Mouse (Mus musculus) stomach, postnatal 0 days (tissue): ENCODE measurements around the gene Traf3ip2. TPM values are rescaled to one million over a fixed set of nuclear protein-coding genes. Genes with fewer than 3 reads are reported as not detected.

Experiments used
- ATAC-seq: fragments of 200-750 bp; cut with Nextera tagmentation; 2 replicates; pipeline ENCODE4 v1.8.0; 2017; ENCODE audit not compliant: low FRiP score, low TSS enrichment
- DNase-seq: peaks from one replicate; pipeline ENCODE4 v3.0.0-alpha.2; 2016; ENCODE audit warnings: low spot score
- H3K27ac ChIP-seq: fragments of 300-500 bp; sonication (generic); replicated peaks from 2 replicates; pipeline ENCODE4 v1.5.1; 2014; ENCODE audit warnings: mild to moderate bottlenecking, control low read depth
- H3K27me3 ChIP-seq: fragments of 300-500 bp; sonication (generic); 2 replicates; pipeline ENCODE4 v1.6.1; 2014; ENCODE audit warnings: low read length; ENCODE audit not compliant: control insufficient read depth, insufficient read depth
- H3K36me3 ChIP-seq: fragments of 300-500 bp; sonication (generic); 2 replicates; pipeline ENCODE4 v1.6.1; 2014; ENCODE audit warnings: low read length, mixed read lengths; ENCODE audit not compliant: control insufficient read depth, insufficient read depth
- H3K4me1 ChIP-seq: fragments of 300-500 bp; sonication (generic); replicated peaks from 2 replicates; pipeline ENCODE4 v1.6.1; 2014; ENCODE audit warnings: antibody characterized with exemption; ENCODE audit not compliant: control insufficient read depth, insufficient read depth
- H3K4me2 ChIP-seq: fragments of 300-500 bp; sonication (generic); replicated peaks from 2 replicates; pipeline ENCODE4 v1.6.1; 2014; ENCODE audit warnings: low read depth, mild to moderate bottlenecking, control low read depth, moderate library complexity
- H3K4me3 ChIP-seq: fragments of 300-500 bp; sonication (generic); 2 replicates; pipeline ENCODE4 v1.5.1; 2014; ENCODE audit warnings: low read depth, low read length, control low read depth
- H3K9ac ChIP-seq: fragments of 300-500 bp; sonication (generic); 2 replicates; pipeline ENCODE4 v1.6.1; 2014; ENCODE audit warnings: mild to moderate bottlenecking, low read length, control low read depth, mixed read lengths
- H3K9me3 ChIP-seq: fragments of 300-500 bp; sonication (generic); 2 replicates; pipeline ENCODE4 v1.6.1; 2016; ENCODE audit warnings: low read length; ENCODE audit not compliant: control insufficient read depth
- CTCF ChIP-seq: IDR thresholded peaks from 2 replicates; pipeline ENCODE4 v1.5.1; 2016; ENCODE audit warnings: antibody characterized with exemption, low read depth, mild to moderate bottlenecking, moderate library complexity
- EP300 ChIP-seq: optimal IDR thresholded peaks from 2 replicates; pipeline ENCODE3; 2016; ENCODE audit warnings: antibody characterized with exemption
- WGBS: fragments of 180-500 bp; shearing (Covaris S2); extraction: QIAGEN DNeasy Blood & Tissue Kit; methylation state at CpG from one replicate; pipeline ENCODE4 v1.1.7; 2014; 5-methylcytosine and 5-hydroxymethylcytosine counted together
- polyA plus RNA-seq: library from polyadenylated mRNA; unstranded; fragments of >200 nt; fragmentation: Nextera tagmentation; extraction: Ambion mirVana; gene quantifications from 2 replicates; pipeline ENCODE4 v1.2.1, GENCODE M21; 2015

Gene Traf3ip2
- polyA plus RNA-seq, 1 experiment from 2014 or later = 19.4 TPM

- Histone ChIP-seq H3K4me2 (no peak overlapping the region), H3K9me3 (no peaks in the 10 kb centered on the region), H3K27me3 (no peaks in the 10 kb centered on the region), H3K4me1 (0 out of 2 replicates have a peak, but pooled peaks cover 2% of the 10 kb centered on the region), H3K36me3 (no peaks in the 10 kb centered on the region), H3K27ac (0 out of 2 replicates have a peak overlapping the region, but pooled peaks have one; percentile 20), H3K9ac (no peak overlapping the region), H3K4me3 (no peak overlapping the region)
- DNase-seq (no peak), ATAC-seq (peak; percentile 90)
- WGBS = 53% methylated on average over 4 of the region's 4 CpGs
- no peak for TF ChIP-seq CTCF
- TF ChIP-seq EP300 = no peak
Measured at GRCm38 (mm10) chr10:39678199-39678791, 65.6 kb downstream of the Traf3ip2 start.

- H3K9ac ChIP-seq = no peak overlapping the region
- peak overlapping the region; percentile 49; the same call in 1 of the 2 replicates for H3K27ac ChIP-seq
- DNase-seq = no peak
- no peak overlapping the region for H3K4me2 ChIP-seq
- no peak for ATAC-seq
- TF ChIP-seq EP300 (no peak), CTCF (no peak)
- H3K36me3 ChIP-seq = no peaks in the 10 kb centered on the region
- 59% methylated on average over 4 of the region's 4 CpGs for WGBS
- no peaks in the 10 kb centered on the region for H3K4me1 ChIP-seq
- no peaks in the 10 kb centered on the region for H3K27me3 ChIP-seq
- H3K9me3 ChIP-seq = no peaks in the 10 kb centered on the region
- H3K4me3 ChIP-seq = no peak overlapping the region
Measured at GRCm38 (mm10) chr10:39681014-39681413, 68.3 kb downstream of the Traf3ip2 start.

DNA sequence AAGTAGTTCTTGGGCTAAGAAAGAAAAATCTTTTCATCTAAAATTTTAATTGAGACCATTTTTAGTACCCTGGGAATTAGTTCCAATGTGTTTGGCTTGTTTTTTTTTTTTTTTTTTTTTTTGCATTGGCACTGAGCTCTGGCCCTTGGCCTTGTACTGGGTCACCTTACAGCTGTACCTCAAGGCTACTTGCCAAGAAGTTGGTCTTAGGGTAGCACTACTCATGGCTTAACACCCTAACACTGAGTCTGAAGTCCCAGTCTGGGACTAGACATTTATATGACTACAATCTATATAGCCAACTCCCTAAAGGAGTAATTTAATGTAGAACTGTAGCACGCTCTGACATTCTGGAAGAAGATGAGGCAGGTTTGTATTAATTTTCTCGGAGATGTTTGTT is 69.8 kb downstream of the Traf3ip2 start:
- H3K27ac ChIP-seq = no peak overlapping the region
- no peak for TF ChIP-seq CTCF
- TF ChIP-seq EP300 = no peak
- H3K9ac ChIP-seq = no peak overlapping the region
- no peaks in the 10 kb centered on the region for H3K9me3 ChIP-seq
- no peaks in the 10 kb centered on the region for H3K27me3 ChIP-seq
- H3K4me3 ChIP-seq = no peak overlapping the region
- ATAC-seq (no peak), DNase-seq (no peak)
- no peaks in the 10 kb centered on the region for H3K36me3 ChIP-seq
- WGBS = 75% methylated on average over 2 of the region's 2 CpGs
- H3K4me2 ChIP-seq = no peak overlapping the region
- H3K4me1 ChIP-seq = no peaks in the 10 kb centered on the region

DNA sequence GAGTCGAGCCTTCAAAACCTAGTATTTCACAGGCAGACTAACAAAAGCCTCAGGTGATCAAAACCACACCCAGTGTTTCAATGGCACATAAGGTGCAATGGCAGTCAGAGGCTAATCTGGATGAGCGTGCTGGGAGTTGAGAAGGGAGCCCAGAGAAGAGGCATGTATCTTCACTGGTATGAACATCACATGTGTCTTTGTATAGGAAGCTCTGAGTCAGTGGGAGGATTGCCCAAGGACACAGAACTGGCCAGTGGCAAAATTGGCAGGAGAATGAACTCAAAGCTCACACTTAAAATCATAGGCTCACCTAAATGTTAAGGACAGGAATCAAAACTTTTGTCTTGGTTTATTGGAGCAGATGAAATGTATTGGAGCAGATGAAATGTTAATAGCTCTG is 70.7 kb downstream of the Traf3ip2 start:
- Histone ChIP-seq H3K4me3 (no peak overlapping the region), H3K36me3 (no peaks in the 10 kb centered on the region), H3K9me3 (no peaks in the 10 kb centered on the region), H3K4me2 (no peak overlapping the region), H3K27me3 (no peaks in the 10 kb centered on the region), H3K27ac (no peak overlapping the region), H3K4me1 (no peaks in the 10 kb centered on the region), H3K9ac (no peak overlapping the region)
- ATAC-seq (no peak), DNase-seq (no peak)
- no peak for TF ChIP-seq EP300
- no peak for TF ChIP-seq CTCF
- 56% methylated on average over 2 of the region's 2 CpGs for WGBS

DNA sequence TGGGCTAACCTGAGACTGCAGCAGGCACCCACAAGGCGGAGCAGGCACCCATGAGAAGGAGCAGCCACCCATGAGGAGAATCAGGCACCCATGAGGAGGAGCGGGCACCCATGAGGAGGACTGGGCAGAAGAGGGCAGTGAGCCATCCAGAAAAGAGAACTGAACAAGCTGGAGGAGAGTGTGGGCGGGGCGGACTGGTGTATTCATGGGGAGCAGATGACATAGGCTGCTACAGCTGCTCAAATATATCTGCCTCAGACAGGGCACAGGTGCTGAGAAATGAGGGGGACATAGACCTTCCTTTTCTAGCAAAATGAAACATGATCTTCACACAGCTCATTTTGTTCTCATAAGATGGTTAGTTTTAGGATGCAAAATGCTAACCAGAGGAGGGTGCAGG is 74.1 kb downstream of the Traf3ip2 start:
- 96% methylated on average over 4 of the region's 4 CpGs for WGBS
- no peak for ATAC-seq
- no peak overlapping the region for H3K9ac ChIP-seq
- no peak overlapping the region for H3K4me3 ChIP-seq
- H3K36me3 ChIP-seq = no peaks in the 10 kb centered on the region
- no peaks in the 10 kb centered on the region for H3K9me3 ChIP-seq
- DNase-seq = no peak
- TF ChIP-seq EP300 (no peak), CTCF (no peak)
- H3K27ac ChIP-seq = no peak overlapping the region
- no peak overlapping the region for H3K4me2 ChIP-seq
- H3K4me1 ChIP-seq = no peaks in the 10 kb centered on the region
- no peaks in the 10 kb centered on the region for H3K27me3 ChIP-seq

- Histone ChIP-seq H3K27ac (no peak overlapping the region), H3K9me3 (no peaks in the 10 kb centered on the region), H3K4me2 (no peak overlapping the region), H3K4me1 (no peaks in the 10 kb centered on the region), H3K36me3 (no peaks in the 10 kb centered on the region), H3K4me3 (no peak overlapping the region), H3K27me3 (no peaks in the 10 kb centered on the region), H3K9ac (no peak overlapping the region)
- TF ChIP-seq CTCF (no peak), EP300 (no peak)
- 50% methylated on average over 3 of the region's 3 CpGs for WGBS
- DNase-seq (no peak), ATAC-seq (no peak)
Measured at GRCm38 (mm10) chr10:39687851-39688250, 75.1 kb downstream of the Traf3ip2 start.
